Mouse (Mus musculus): ENCODE results near the gene Pi4k2b.
"Not testable (repeated sequence)": the region's sequence is repeated elsewhere in the genome, so short reads cannot be mapped to it uniquely, and the experiment has no call there.

DNA sequence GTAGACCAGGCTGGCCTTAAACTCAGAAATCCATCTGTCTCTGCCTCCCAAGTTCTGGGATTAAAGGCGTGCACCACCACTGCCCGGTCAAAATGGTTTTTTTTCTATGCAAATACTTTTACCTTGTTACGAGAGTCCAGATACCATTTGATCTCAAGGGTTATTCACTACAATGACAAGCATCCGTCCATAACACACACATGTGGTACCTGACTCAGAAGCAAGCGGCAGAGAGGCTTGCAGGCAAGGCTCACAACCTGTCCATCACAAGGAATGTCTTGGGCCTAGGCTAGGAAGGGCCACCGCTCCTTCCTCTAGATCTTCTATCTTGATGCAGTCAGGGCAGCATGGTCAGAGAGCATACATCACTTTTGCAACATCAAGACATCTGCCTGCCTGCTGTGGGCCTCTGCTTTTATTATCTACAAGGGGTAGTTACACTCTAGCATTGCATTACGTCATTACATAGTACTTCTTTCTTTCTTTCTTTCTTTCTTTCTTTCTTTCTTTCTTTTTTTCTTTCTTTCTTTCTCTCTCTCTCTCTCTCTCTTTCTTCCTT lies 43.4 kb upstream of the Pi4k2b start:
- not testable (repeated sequence) for TF ChIP-seq CTCF (IDR thresholded peaks at IDR 0.05; ENCODE audit: control insufficient read depth, insufficient read depth, insufficient replicate concordance, low read depth, low read length); POLR2A (IDR thresholded peaks at IDR 0.05; ENCODE audit: control insufficient read depth, low read depth, low read length)

Measured in testis, adult 2 months (tissue).